Mouse (Mus musculus) hindbrain, embryonic 13.5 days (tissue): ENCODE results near the gene Cmtm4. TPM values are rescaled to one million over a fixed set of nuclear protein-coding genes. Genes with fewer than 3 reads are reported as not detected.
"Not testable (repeated sequence)": the region's sequence is repeated elsewhere in the genome, so short reads cannot be mapped to it uniquely, and the experiment has no call there.

Experiments used
- ATAC-seq: fragments of 200-750 bp; cut with Nextera tagmentation; 2 replicates; pipeline ENCODE4 v1.8.0; 2017; ENCODE audit warnings: moderate TSS enrichment; ENCODE audit not compliant: low FRiP score
- H3K27ac ChIP-seq: fragments of 300-500 bp; sonication (generic); 2 replicates; pipeline ENCODE4 v1.5.1; 2015; ENCODE audit warnings: inconsistent platforms, mild to moderate bottlenecking, moderate library complexity
- H3K27me3 ChIP-seq: fragments of 300-500 bp; sonication (generic); 2 replicates; pipeline ENCODE4 v1.6.1; 2015; ENCODE audit warnings: mild to moderate bottlenecking, inconsistent platforms
- H3K36me3 ChIP-seq: fragments of 300-500 bp; sonication (generic); 2 replicates; pipeline ENCODE4 v1.6.1; 2015; ENCODE audit warnings: mild to moderate bottlenecking, inconsistent platforms
- H3K4me1 ChIP-seq: fragments of 300-500 bp; sonication (generic); replicated peaks from 2 replicates; pipeline ENCODE4 v1.6.1; 2015; ENCODE audit warnings: inconsistent platforms
- H3K4me2 ChIP-seq: fragments of 300-500 bp; sonication (generic); 2 replicates; pipeline ENCODE4 v1.6.1; 2015; ENCODE audit warnings: inconsistent platforms, mild to moderate bottlenecking, moderate library complexity
- H3K4me3 ChIP-seq: fragments of 300-500 bp; sonication (generic); 2 replicates; pipeline ENCODE4 v1.5.1; 2015; ENCODE audit warnings: mild to moderate bottlenecking, inconsistent platforms
- H3K9ac ChIP-seq: fragments of 300-500 bp; sonication (generic); 2 replicates; pipeline ENCODE4 v1.6.1; 2015; ENCODE audit warnings: mild to moderate bottlenecking, inconsistent platforms
- H3K9me3 ChIP-seq: fragments of 300-500 bp; sonication (generic); 2 replicates; pipeline ENCODE4 v1.6.1; 2016; ENCODE audit warnings: inconsistent platforms
- WGBS: fragments of 180-500 bp; shearing (Covaris S2); methylation state at CpG from one replicate; pipeline ENCODE4 v1.1.7; 2015; 5-methylcytosine and 5-hydroxymethylcytosine counted together
- polyA plus RNA-seq: library from polyadenylated mRNA; unstranded; fragments of >200 nt; fragmentation: Nextera tagmentation; extraction: Ambion mirVana; gene quantifications from 2 replicates; pipeline ENCODE4 v1.2.1, GENCODE M21; 2015

Gene Cmtm4
- polyA plus RNA-seq, 1 experiment from 2014 or later: 2.1 TPM

DNA sequence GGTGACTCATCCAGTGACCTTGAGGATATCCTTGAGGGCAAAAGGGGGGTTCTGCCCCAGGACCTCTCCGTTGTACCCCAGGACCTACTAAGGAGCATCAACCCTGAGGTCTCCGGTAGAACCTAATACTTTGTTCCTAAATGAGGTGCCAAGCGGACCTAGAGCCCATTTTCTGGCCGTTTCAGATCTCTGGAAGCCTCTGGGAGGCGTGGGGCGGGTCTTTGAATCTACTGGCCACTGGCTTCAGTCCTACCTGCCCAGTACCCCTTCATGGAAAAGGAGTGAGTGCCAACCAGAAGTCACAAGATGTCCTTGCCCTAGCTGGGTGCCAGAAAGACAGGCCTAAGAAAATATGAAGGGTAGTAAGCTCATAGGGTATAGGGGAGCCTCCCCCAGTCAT, 53.9 kb downstream of the Cmtm4 start:
- Histone ChIP-seq H3K27ac (no peak overlapping the region), H3K27me3 (no peaks in the 10 kb centered on the region), H3K9ac (no peak overlapping the region), H3K36me3 (no peaks in the 10 kb centered on the region; the same call in none of the 2 replicates), H3K4me1 (peaks cover 19% of the 10 kb centered on the region), H3K4me3 (peak overlapping the region; percentile 57), H3K9me3 (no peaks in the 10 kb centered on the region), H3K4me2 (peak overlapping the region; percentile 86)
- no peak for ATAC-seq
- WGBS: 37% methylated on average over 6 of the region's 6 CpGs

DNA sequence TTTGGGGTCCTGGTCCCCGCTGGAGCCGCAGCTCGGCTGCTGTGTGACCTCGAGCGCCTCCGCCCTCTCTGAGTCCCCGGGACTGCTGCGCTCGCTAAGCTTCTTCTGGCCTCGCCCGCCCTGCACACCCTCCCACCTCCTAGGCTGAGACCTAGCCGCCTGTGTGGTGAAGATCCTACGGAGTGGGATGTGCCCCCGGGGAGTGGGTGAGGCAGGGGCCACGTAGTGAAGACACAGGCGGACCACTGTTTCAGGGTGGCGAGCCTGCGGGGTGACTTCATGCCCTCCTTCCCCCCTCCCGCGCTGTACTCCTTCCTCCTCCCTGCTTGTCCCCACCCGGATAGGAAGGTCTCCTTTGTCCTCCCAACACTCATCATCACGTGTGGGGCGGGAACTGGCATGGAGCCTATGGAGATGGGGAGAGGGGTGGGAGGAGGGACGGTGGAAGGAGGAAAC, 54.5 kb downstream of the Cmtm4 start:
- Histone ChIP-seq H3K27ac (peak overlapping the region; percentile 58), H3K9ac (peak overlapping the region; percentile 77), H3K4me2 (peak overlapping the region; percentile 86), H3K27me3 (no peaks in the 10 kb centered on the region), H3K9me3 (no peaks in the 10 kb centered on the region), H3K4me3 (peak overlapping the region; percentile 57), H3K4me1 (peaks cover 19% of the 10 kb centered on the region), H3K36me3 (no peaks in the 10 kb centered on the region; the same call in 1 of the 2 replicates)
- 2% methylated on average over 24 of the region's 24 CpGs for WGBS
- peak; percentile 74 for ATAC-seq

DNA sequence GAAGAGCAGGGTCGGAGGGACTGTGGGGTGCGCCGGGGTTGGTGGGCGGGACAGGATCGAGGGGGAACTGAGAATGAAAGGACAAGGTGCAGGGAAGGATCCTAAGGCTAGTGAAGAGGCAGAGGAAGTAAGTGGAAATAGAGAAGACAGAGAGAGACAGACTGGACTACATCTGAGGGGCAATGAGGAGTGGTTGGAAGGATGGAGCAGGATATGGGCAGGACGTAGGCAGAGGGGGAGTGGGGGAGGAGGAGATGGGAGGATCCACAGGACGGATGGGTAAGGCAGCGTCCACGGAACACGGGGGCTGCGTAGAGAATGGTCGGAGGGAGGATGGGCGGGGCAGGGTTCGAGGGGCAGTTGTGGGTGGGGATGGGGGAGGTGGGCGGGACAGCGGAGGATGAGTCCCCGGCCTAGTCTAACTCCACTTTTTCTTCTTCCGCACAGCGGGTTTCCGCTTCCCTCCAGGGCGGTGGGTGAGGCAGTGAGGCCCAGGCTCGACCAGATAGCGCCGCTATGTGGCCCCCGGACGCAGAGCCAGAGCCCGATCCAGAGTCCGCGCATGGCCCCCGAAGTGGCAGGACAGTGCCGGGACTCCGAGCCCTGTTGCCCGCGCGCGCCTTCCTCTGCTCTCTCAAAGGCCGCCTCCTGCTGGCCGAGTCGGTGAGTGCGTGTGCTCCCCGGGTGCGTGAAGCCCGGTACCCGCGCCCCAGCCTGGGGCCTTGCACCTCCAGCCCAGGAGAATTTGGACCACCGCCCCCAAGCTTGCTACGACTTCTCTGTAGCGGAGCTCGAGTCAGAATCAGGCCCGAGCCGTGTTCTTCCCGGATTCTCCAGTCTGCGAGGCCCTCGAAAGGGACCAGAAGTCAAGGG, 55.1 kb downstream of the Cmtm4 start:
- Histone ChIP-seq H3K36me3 (no peaks in the 10 kb centered on the region; the same call in 1 of the 2 replicates), H3K9me3 (no peaks in the 10 kb centered on the region), H3K9ac (peak overlapping the region; percentile 77), H3K4me2 (peak overlapping the region; percentile 86), H3K4me3 (peak overlapping the region; percentile 57), H3K27ac (peak overlapping the region; percentile 58), H3K27me3 (no peaks in the 10 kb centered on the region), H3K4me1 (peaks cover 19% of the 10 kb centered on the region)
- WGBS: under 1% methylated on average over 43 of the region's 54 CpGs
- peak; percentile 81 for ATAC-seq

DNA sequence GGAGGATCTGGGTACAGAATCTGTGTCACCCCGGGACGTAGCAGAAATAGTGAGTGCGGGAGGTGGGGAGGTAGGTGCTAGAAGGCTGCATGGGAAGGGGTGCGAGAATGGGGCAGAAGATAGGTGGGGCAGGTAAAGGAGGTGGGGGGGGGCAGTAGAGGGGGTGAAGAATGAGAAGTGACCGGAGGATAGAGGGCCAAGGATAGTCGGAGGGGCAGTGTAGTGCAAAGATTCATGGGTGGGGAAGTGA, 55.7 kb downstream of the Cmtm4 start:
- H3K4me3 ChIP-seq: peak overlapping the region; percentile 57
- no peaks in the 10 kb centered on the region for H3K9me3 ChIP-seq
- peak overlapping the region; percentile 77 for H3K9ac ChIP-seq
- no peaks in the 10 kb centered on the region for H3K36me3 ChIP-seq
- H3K4me1 ChIP-seq: peaks cover 19% of the 10 kb centered on the region
- WGBS: under 1% methylated on average over 6 of the region's 6 CpGs
- H3K27ac ChIP-seq: 0 out of 2 replicates have a peak overlapping the region, but pooled peaks have one; percentile 58
- no peaks in the 10 kb centered on the region for H3K27me3 ChIP-seq
- peak overlapping the region; percentile 86 for H3K4me2 ChIP-seq
- no peak; the same call in none of the 2 replicates for ATAC-seq

DNA sequence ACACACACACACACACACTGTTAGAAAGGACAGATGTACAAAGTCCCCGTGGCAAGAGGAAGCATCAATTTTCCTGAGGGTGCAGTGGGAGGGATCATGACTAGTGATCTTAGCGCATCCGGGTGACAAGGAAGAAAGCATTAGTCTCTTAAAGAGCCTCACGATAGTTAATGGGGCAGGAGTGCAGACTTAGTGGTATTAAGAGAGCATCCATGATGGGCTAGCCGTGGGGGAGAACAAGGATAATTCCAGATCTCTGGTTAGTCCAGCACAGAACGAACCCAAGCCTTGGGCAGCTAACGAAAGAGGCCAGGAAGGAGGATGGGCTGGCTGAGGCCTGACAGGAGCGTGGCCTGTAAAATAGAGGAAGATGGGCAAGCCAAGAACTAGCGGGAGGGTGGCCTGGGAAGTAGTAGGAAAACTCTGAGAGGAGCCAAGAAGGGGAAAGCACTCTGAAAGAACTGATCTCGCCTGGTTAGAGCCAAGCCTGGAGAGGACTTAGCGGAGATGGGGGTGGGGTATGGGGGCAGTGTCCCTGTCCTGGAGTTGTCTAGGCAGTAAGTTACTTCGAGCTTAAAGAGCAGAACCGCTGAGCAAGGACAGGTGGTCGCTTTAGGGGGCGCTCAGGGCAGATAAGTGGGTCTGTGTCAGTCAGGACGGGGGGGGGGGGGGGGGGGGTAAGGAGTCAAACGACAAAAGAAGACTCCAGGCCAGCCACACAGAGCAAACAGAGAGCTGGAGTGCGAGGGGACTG, 56.2 kb downstream of the Cmtm4 start, which contains the start of gene Cmtm3:
TSS of gene Cmtm3 (plus strand) at position 182 of the 754 bp plus-strand sequence.
- no peak for ATAC-seq
- 0 out of 2 replicates have a peak within 1 kb of the TSS, but pooled peaks have one; percentile 58 for H3K27ac ChIP-seq

DNA sequence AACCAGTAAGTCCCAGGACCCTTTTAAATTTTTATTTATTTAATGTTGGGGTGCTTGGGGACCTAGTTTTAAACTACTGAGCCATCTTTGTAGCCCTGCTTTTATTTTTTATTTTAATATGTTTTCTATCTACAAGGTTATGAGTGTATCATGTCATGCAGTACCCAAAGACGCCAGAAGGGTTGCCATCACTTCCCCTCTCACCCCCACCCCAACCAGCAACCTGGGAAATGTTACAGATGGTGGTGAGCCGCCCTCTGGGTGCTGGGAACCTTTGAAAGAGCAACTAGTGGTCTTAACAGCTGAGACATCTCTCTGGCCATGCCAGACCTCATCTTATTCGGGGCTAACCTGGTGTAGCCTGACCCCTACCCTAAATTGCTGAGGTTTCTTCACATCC, 57.7 kb downstream of the Cmtm4 start:
- Histone ChIP-seq H3K36me3 (no peaks in the 10 kb centered on the region), H3K9me3 (no peaks in the 10 kb centered on the region), H3K27me3 (no peaks in the 10 kb centered on the region), H3K4me3 (no peak overlapping the region), H3K9ac (no peak overlapping the region), H3K27ac (no peak overlapping the region), H3K4me2 (no peak overlapping the region), H3K4me1 (peaks cover 19% of the 10 kb centered on the region)
- WGBS: 56% methylated on average over 3 of the region's 3 CpGs
- no peak for ATAC-seq

More for the DNA sequence above, 56.2 kb downstream of the Cmtm4 start, which contains the start of gene Cmtm3:
- Histone ChIP-seq H3K27me3 (no peaks in the 10 kb centered on the region), H3K9me3 (no peaks in the 10 kb centered on the region), H3K4me3 (peak within 1 kb of the TSS; percentile 57), H3K4me1 (peaks cover 19% of the 10 kb centered on the region), H3K4me2 (peak within 1 kb of the TSS; percentile 86), H3K9ac (peak within 1 kb of the TSS; percentile 77), H3K36me3 (no peaks in the 10 kb centered on the region)
- whole genome bisulfite sequencing: 15% methylated on average over 16 of the region's 18 CpGs

DNA sequence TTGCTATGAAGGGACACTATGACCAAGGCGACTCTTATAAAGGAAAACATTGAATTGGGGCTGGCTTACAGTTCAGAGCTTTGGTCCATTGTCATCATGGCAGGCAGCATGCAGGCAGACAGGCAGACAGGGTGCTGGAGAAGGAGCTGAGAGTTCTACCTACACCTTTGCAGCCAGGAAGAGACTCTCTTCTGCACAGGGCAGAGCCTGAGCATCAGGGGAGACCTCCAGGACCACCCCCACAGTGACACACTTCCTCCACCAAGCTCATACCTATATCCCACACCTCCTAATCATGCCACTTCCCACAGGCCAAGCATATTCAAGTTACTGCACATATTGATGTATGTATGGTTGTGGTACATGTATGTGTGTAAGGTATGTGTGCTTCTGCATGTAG, 58.8 kb downstream of the Cmtm4 start:
- Histone ChIP-seq H3K4me2 (no peak overlapping the region), H3K4me1 (peaks cover 19% of the 10 kb centered on the region), H3K4me3 (no peak overlapping the region), H3K9me3 (no peaks in the 10 kb centered on the region), H3K9ac (no peak overlapping the region), H3K27me3 (no peaks in the 10 kb centered on the region), H3K36me3 (no peaks in the 10 kb centered on the region), H3K27ac (no peak overlapping the region)
- 86% methylated on average over 1 of the region's 1 CpGs for WGBS
- ATAC-seq: no peak

DNA sequence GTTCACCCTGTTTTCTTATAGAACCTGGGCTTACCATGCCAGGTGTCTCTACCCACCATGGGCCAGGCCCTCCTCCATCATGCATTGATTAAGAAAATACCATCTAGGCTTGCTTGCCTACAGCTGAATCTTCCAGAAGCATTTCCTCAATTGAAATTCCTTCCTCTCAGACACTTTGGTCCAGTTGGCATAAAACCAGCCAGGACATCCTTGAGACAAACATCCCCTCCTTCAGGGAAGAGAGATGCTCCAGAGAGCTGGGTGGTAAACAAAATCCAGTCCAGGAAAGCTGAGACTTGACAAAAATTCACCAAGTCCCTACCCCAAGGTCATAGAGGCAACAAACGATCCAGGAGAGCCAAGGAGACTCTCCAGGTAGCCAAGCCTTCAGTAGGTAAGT, 61.4 kb downstream of the Cmtm4 start:
- no peak for ATAC-seq
- H3K4me1 ChIP-seq: peaks cover under 1% of the 10 kb centered on the region; the same call in 1 of the 2 replicates
- WGBS: 74% methylated on average over 1 of the region's 1 CpGs
- H3K27me3 ChIP-seq: no peaks in the 10 kb centered on the region
- H3K27ac ChIP-seq: no peak overlapping the region
- no peaks in the 10 kb centered on the region for H3K36me3 ChIP-seq
- no peak overlapping the region for H3K4me2 ChIP-seq
- no peak overlapping the region for H3K4me3 ChIP-seq
- H3K9ac ChIP-seq: no peak overlapping the region
- H3K9me3 ChIP-seq: no peaks in the 10 kb centered on the region

DNA sequence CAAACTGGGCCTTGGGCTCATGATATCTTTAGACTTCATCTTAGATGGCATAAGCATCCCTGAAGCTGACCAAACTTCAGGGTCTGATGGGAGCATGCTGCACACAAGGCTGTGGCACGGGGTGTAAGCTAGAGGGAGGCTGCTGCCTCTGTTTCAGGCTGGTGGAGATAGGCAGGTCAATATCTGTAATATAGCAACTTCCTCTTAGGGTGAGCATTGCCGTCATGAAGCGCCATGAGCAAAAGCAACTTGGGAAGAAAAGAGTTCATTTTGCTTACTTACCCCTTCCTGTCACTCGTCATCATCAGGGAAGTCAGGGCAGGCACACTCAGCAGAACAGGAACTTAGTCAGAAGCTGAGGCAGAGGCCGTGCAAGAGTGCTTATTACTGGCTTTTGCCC, 61.8 kb downstream of the Cmtm4 start:
- H3K27ac ChIP-seq: no peak overlapping the region
- H3K9me3 ChIP-seq: no peaks in the 10 kb centered on the region
- ATAC-seq: no peak
- no peaks in the 10 kb centered on the region for H3K36me3 ChIP-seq
- 80% methylated on average over 5 of the region's 5 CpGs for WGBS
- H3K4me1 ChIP-seq: no peaks in the 10 kb centered on the region
- H3K4me3 ChIP-seq: no peak overlapping the region
- H3K9ac ChIP-seq: no peak overlapping the region
- H3K27me3 ChIP-seq: no peaks in the 10 kb centered on the region
- no peak overlapping the region for H3K4me2 ChIP-seq

DNA sequence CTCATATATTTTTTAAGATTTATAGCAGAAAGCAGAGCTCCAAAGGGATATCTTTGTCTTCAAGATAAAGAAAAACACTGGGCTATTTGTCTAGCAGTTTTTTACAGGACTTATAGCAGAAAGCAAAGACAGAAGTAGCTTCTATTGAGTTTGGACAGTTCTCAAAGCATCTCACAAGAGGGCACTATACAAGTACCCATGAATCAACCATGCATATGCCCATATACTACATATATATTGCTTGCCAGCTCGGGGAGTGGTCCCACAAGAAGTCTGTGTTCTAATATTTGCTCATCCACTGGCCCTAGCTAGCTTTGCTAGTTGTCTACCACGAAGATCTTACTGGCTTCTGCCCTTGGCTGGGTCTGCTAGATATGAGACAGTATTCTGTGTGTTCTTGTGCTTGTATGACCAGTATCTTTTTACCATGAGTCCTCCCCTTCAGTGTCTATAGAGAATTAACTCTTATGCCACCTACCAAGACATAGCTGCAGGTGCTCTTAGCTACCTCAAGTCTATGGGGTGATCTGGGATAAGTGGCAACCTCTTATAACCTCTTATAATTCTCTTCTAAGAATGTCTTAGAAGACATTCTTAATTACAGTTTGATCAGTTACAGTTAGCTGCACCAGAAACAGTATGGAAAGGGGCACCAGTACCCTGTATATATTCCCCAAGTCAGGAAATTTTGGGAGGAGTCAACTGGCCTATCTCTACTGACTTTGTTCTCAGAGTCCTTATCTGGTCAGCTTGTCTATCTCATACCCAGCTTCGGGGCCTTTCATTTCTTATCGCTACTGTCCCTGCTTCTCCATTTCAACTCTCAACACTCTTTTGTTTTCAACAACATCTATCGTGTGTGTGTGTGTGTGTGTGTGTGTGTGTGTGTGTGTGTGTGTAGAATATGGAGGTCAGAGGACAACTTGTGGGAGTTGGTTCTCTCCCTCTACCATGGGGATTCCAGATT, 62.7 kb downstream of the Cmtm4 start:
- ATAC-seq: no peak
- Histone ChIP-seq H3K9ac (no peak overlapping the region), H3K4me1 (no peaks in the 10 kb centered on the region), H3K27me3 (no peaks in the 10 kb centered on the region), H3K27ac (no peak overlapping the region), H3K9me3 (no peaks in the 10 kb centered on the region), H3K36me3 (no peaks in the 10 kb centered on the region), H3K4me2 (no peak overlapping the region), H3K4me3 (no peak overlapping the region)
- 77% methylated on average over 5 of the region's 5 CpGs for WGBS

DNA sequence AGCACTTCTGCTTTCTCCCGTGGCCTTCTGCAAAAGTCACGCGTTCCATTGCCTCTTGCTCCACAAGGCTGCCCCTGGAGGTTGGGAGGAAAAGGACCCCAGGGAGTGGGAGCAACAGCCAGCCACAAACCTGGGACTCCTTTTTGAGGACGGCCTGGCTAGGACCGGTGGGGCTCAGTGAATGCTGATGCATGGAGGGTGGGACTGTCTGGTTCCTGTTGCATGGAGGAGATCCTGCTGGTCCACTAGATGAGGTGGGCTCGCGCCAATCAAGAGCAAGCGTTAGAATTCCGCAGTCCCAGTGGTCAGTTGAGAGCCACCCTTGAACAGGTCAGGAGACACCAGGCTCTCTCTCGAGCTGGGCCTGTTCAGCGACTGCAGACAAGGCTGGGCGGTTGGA, 73.7 kb downstream of the Cmtm4 start, which contains the start of gene Cmtm2b:
TSS of gene Cmtm2b (plus strand) at position 301 of the 400 bp plus-strand sequence.
- not testable (repeated sequence) for H3K4me3 ChIP-seq, H3K9ac ChIP-seq, H3K27me3 ChIP-seq, H3K27ac ChIP-seq, H3K4me2 ChIP-seq, H3K9me3 ChIP-seq, H3K36me3 ChIP-seq, H3K4me1 ChIP-seq, ATAC-seq
- WGBS: 93% methylated on average over 12 of the region's 12 CpGs
